Mouse (Mus musculus) mouse embryonic stem cell (cell line): ENCODE data around the gene Ankrd13a.
"Not testable (repeated sequence)": the region's sequence is repeated elsewhere in the genome, so short reads cannot be mapped to it uniquely, and the experiment has no call there.

Experiments
- in situ Hi-C, 2 experiments: fragments of 300-500 bp; cut with MboI; formaldehyde crosslinking; loops; 1 replicate in 1 of 2; 3 replicates in 1 of 2; pipeline ENCODE4 v1.14.3; 2019 to 2020; ENCODE audit warnings: low sequenced_read_pairs in 2 of 2, low pct_unique_long_range_greater_than_20kb in 1 of 2, mixed read lengths in 1 of 2; ENCODE audit not compliant: unreplicated experiment in 1 of 2

Gene Ankrd13a

DNA sequence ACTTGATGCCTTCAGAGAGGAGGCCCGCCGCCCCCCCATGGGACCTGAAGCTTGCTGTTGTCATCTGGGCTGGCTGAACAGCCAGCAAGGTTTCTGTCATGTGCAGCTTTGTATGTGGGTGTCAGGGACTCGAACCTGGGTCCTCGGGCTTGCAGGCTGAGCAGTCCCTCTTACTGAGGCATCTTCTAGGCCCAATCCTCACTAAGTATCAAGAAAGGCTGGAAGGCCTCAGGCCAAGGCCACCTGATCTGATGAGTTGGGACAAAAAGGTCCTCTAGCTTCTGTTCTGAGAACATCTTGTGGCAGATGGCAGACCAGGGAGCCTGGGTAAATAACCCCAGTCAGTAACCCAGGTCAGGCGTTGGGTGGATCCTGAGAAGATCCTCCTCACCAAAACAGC is 35.3 kb downstream of the Ankrd13a start:
- in situ Hi-C loops: no loop called here

DNA sequence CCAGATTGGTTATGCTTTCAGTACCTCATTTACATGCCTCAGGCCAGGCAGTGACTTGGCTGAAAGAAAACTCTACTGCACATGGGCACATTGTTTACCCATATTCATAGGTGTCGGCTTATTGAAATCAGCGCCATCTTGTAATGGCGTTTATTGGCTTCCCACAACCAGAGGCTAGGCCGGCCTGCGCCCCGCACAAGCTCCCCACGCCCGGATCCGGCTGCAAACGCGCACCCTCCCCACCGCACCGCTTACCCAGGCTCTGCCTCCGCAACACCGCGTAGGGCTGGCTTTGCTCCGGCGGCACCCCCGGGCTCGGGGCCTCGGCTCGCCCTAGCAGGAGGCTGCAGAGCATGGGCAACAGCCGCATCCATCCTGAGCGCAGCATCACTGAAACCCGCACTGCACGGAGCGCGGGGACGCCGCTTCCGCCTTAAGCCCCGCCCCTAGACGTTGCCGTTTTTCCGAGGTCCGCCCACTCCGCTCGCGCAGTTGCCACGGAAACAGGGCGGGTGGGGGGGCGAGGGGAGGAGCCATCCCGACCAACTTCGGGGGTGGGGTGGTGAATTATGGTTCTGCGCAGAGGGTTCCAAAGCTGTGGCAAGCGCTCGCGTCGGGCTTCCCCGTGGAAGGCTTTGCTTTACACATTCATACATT is 39.2 kb downstream of the Ankrd13a start:
- in situ Hi-C loops: no loop called here

- in situ Hi-C loops: no loop called here
Observed at GRCm38 (mm10) chr5:114816599-114816998, 42.1 kb downstream of the Ankrd13a start.

- in situ Hi-C loops: no loop called here
Observed at GRCm38 (mm10) chr5:114818124-114818523, 43.6 kb downstream of the Ankrd13a start.

- in situ Hi-C loops: no loop called here
Observed at GRCm38 (mm10) chr5:114822796-114823688, 48.6 kb downstream of the Ankrd13a start, which contains the start of gene 1500011B03Rik. TSS of gene 1500011B03Rik (minus strand) at chr5:114823468.

DNA sequence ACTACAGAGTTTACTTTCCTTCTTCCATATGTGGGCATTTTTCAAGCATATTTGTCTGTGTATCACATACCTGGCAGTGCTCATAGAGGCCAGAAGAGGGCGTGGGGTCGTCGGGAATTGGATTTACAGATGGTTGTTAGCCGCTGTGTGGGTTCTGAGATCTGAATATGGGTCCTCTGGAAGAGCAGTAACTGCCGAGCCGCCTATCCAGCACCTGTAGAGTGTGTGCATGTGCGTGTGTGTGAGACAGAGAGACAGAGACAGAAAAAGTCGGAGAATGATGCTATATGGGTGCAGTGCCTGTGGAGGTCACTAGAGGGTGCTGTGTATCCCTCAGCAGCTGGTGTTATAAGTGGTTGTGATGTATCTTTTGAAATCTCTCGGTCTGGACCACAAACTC is 49.7 kb downstream of the Ankrd13a start:
- in situ Hi-C loops: no loop called here

- in situ Hi-C loops: no loop called here
Observed at GRCm38 (mm10) chr5:114825978-114826691, 51.7 kb downstream of the Ankrd13a start.

- in situ Hi-C loops: no loop called here
Observed at GRCm38 (mm10) chr5:114827427-114827826, 53.0 kb downstream of the Ankrd13a start.

- in situ Hi-C loops: no loop called here
Observed at GRCm38 (mm10) chr5:114829740-114830139, 55.3 kb downstream of the Ankrd13a start.

- in situ Hi-C loops: no loop called here
Observed at GRCm38 (mm10) chr5:114836886-114837285, 62.4 kb downstream of the Ankrd13a start.

DNA sequence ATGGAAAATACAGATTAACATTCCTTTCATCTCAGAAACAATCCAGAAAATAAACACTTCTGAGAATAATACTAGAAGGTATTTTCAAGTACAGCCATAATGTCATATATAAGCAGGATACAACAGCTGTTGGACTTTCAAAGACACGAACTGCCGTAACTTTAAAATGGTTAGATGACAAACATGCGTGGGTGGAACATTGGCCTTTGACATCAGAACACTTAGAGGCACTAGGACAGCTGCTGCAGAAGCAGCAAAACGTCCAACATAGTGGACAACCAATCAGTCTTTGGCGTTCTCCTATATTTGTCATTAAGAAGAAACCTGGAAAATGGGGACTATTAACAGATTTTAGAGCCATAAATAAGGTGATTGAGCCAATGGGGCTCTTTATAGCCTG is 66.0 kb downstream of the Ankrd13a start:
- in situ Hi-C loops: not testable (repeated sequence)

- in situ Hi-C loops: not testable (repeated sequence)
Observed at GRCm38 (mm10) chr5:114842155-114842554, 67.7 kb downstream of the Ankrd13a start.

- in situ Hi-C loops: no loop called here
Observed at GRCm38 (mm10) chr5:114842674-114843073, 68.2 kb downstream of the Ankrd13a start.

DNA sequence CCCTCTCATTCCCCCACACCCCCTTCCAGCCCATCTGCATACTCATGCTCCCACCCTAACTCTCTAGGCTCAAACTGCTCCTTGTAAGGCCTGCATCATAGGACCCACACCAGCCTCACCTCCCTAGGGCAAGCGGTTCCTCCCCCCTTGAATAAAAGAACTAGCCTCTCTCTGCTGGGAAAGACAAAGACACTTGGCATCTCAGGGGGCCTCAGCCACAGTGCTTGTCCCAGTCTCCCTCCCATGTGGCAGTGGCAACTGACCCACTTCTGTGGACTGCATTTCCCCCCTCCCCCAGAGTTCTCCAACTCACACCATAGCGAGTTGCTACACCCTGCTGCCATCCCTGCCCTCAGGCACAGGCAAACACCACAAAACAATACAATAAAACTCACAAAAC is 69.9 kb downstream of the Ankrd13a start:
- in situ Hi-C loops: not testable (repeated sequence)

DNA sequence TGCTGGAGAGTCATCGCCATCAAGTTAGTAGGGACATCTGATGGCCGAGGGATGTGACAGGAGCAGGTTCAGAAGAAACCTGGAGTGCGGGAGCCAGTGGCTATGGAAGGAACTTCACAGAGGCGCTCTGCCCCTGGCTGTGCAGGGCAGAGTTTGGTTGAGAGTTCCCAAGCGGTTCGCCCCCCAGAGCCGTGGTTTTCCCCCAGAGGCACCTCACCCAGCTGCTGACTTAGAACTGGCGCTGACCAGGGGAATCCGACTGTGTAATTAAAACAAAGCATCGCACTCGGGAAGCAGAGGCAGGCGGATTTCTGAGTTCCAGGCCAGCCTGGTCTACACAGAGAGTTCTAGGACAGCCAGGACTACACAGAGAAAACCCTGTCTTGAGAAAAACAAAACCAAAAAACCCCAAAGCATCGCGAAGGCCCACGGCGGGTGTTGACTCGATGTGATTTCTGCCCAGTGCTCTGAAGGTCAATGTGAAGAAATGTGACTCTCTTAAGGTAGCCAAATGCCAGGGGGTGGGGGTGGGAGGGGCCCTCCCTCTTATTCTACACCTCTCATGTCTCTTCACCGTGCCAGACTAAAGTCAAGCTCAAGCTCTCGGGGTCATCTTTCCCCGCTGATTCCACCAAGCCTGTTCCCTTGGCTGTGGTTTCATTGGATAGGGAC is 77.2 kb downstream of the Ankrd13a start:
- in situ Hi-C loops: no loop called here

GRCm38 (mm10) chr5:114853364-114853763 is 78.9 kb downstream of the Ankrd13a start, which contains the start of gene 4930519G04Rik:
TSS of gene 4930519G04Rik (plus strand) at chr5:114853664.
- in situ Hi-C loops: not testable (repeated sequence)
